ENCODE assay signal across 8 mouse cellular contexts in genomic region chr17:35673416-35674035, GRCm38 (mm10). TPM values are rescaled to one million over a fixed set of nuclear protein-coding genes. Genes with fewer than 3 reads are reported as not detected.
A peak's percentile ranks its signal among the peaks of the same experiment; 100 is the strongest.
DNase-seq lines count a peak whose midpoint lies in the region; ATAC-seq and TF ChIP-seq lines count a peak whose summit lies in the region.

Gene Gtf2h4, minus strand, starts transcription at chr17:35673739.

- no peak for TF ChIP-seq CTCF in cerebellum, adult 2 months (IDR thresholded peaks at IDR 0.05; ENCODE audit: borderline replicate concordance, insufficient read depth, low read depth, low read length)
- peak; percentile 42 for TF ChIP-seq CTCF in forebrain, postnatal 0 days (IDR thresholded peaks at IDR 0.05; ENCODE audit: low read depth)

- H3K9ac ChIP-seq in forebrain, postnatal 0 days: peak within 1 kb of the TSS; percentile 83
- H3K9ac ChIP-seq in lung, embryonic 15.5 days: peak within 1 kb of the TSS; percentile 89

- H3K4me1 ChIP-seq in cerebellum, adult 2 months (ENCODE audit: control insufficient read depth, insufficient read depth, low read length): no peaks in the 10 kb centered on the region
- peaks cover 7% of the 10 kb centered on the region; the same call in 1 of the 2 replicates for H3K4me1 ChIP-seq in forebrain, postnatal 0 days (ENCODE audit: insufficient read depth)
- peaks cover 6% of the 10 kb centered on the region for H3K4me1 ChIP-seq in lung, embryonic 15.5 days

- H3K9me3 ChIP-seq in forebrain, postnatal 0 days (ENCODE audit: low read length): no peaks in the 10 kb centered on the region
- no peaks in the 10 kb centered on the region for H3K9me3 ChIP-seq in lung, embryonic 15.5 days

- peak within 1 kb of the TSS; percentile 94 for H3K4me2 ChIP-seq in forebrain, postnatal 0 days (ENCODE audit: low read depth)
- peak within 1 kb of the TSS; percentile 70 for H3K4me2 ChIP-seq in lung, embryonic 15.5 days

- H3K4me3 ChIP-seq in cerebellum, adult 2 months (replicated peaks; ENCODE audit: insufficient read depth, low read depth, low read length): peak within 1 kb of the TSS; percentile 72
- H3K4me3 ChIP-seq in forebrain, postnatal 0 days (ENCODE audit: low read depth, low read length): peak within 1 kb of the TSS; percentile 77
- H3K4me3 ChIP-seq in lung, embryonic 15.5 days: peak within 1 kb of the TSS; percentile 76

- TF ChIP-seq POLR2A in cerebellum, adult 2 months (IDR thresholded peaks at IDR 0.05; ENCODE audit: borderline replicate concordance, insufficient read depth, low read length): peak; percentile 47; the same call in 1 of the 2 replicates

- peak; percentile 99 for ATAC-seq in forebrain, postnatal 0 days
- ATAC-seq in lung, embryonic 15.5 days (ENCODE audit: borderline replicate concordance, extremely low read depth, low FRiP score, low TSS enrichment): peak; percentile 96

- DNase-seq in MEL-GATA-1-ER (ENCODE audit: extremely low read depth, low read depth): peak; percentile 98
- DNase-seq in cerebellum, adult 2 months: peak; percentile 86 to 95
- DNase-seq in forebrain, postnatal 0 days: peak; percentile 96
- peak; percentile 91 for DNase-seq in heart, postnatal 4 days
- DNase-seq in layer of hippocampus, adult 8-10 months (ENCODE audit: low spot score in 2 of 2): peak; percentile 92 to 93
- DNase-seq in ovary, adult 18-20 months (ENCODE audit: low spot score): peak; percentile 83
- peak; percentile 97 for DNase-seq in thymus, postnatal 0 days (ENCODE audit: low spot score)

- H3K27me3 ChIP-seq in cerebellum, adult 2 months (ENCODE audit: control insufficient read depth, insufficient read depth, low read length): no peaks in the 10 kb centered on the region
- H3K27me3 ChIP-seq in forebrain, postnatal 0 days (ENCODE audit: insufficient read depth, low read length): no peaks in the 10 kb centered on the region
- H3K27me3 ChIP-seq in lung, embryonic 15.5 days: no peaks in the 10 kb centered on the region

- H3K36me3 ChIP-seq in forebrain, postnatal 0 days (ENCODE audit: insufficient read depth): peaks cover 8% of the 10 kb centered on the region; the same call in 1 of the 2 replicates
- H3K36me3 ChIP-seq in lung, embryonic 15.5 days: peaks cover 7% of the 10 kb centered on the region; the same call in 1 of the 2 replicates

- WGBS in cerebellum, adult 2 months: under 1% methylated on average over 23 of the region's 23 CpGs
- 2% methylated on average over 23 of the region's 23 CpGs for WGBS in forebrain, postnatal 0 days
- WGBS in lung, embryonic 15.5 days: 2% methylated on average over 23 of the region's 23 CpGs

- peak within 1 kb of the TSS; percentile 13; the same call in 1 of the 2 replicates for H3K27ac ChIP-seq in cerebellum, adult 2 months (ENCODE audit: insufficient read depth, low read length)
- peak within 1 kb of the TSS; percentile 64 for H3K27ac ChIP-seq in forebrain, postnatal 0 days (ENCODE audit: low read depth, low read length)
- no peak within 1 kb of the TSS for H3K27ac ChIP-seq in lung, embryonic 15.5 days

RNA-seq across cellular contexts. Expression of gene Gtf2h4, which starts in this region (rescaled TPM):
- polyA plus RNA-seq in cerebellum, adult 2 months (2012; rRNA removed): 30.7 and 34.8 TPM in 2 replicates
- 21.2 and 30.9 TPM in 2 replicates for total RNA-seq in forebrain, postnatal 0 days (2014; rRNA removed)
- polyA plus RNA-seq in forebrain, postnatal 0 days (2015; fragmentation: Nextera tagmentation; extraction: Ambion mirVana): 20.9 and 22.1 TPM in 2 replicates
- 10 to 100 TPM; 19.4 to 20.9 TPM for total RNA-seq in heart, postnatal 4 days (2021)
- 10 to 100 TPM; 28.3 to 35.3 (median 33.2) TPM for total RNA-seq in layer of hippocampus, adult 8-10 months (2022)
- 48.8 and 49.9 TPM in 2 replicates for polyA plus RNA-seq in lung, embryonic 15.5 days (2015; fragmentation: Nextera tagmentation; extraction: Ambion mirVana)
- polyA plus RNA-seq in thymus, postnatal 0 days (2015; fragmentation: Nextera tagmentation; extraction: Ambion mirVana): 267 and 319 TPM in 2 replicates
